Mouse (Mus musculus): ENCODE results near the gene Gm12185.
"Not testable (repeated sequence)": the region's sequence is repeated elsewhere in the genome, so short reads cannot be mapped to it uniquely, and the experiment has no call there.

Gene Gm12185

GRCm38 (mm10) chr11:48991740-48992520 is at the start of gene Gm12185:
Gene Gm12185 (minus strand): TSS chr11:48992226.
- H3K27me3 ChIP-seq (ENCODE audit: insufficient read depth, low read length); H3K36me3 ChIP-seq (ENCODE audit: insufficient read depth, low read length); H3K4me3 ChIP-seq (replicated peaks; ENCODE audit: low read length); H3K9me3 ChIP-seq (ENCODE audit: low read length): not testable (repeated sequence)
- peaks cover 23% of the 10 kb centered on the region for H3K4me1 ChIP-seq (replicated peaks; ENCODE audit: low read depth, low read length)

- not testable (repeated sequence) for H3K4me1 ChIP-seq (replicated peaks; ENCODE audit: low read depth, low read length); H3K4me3 ChIP-seq (replicated peaks; ENCODE audit: low read length); H3K9me3 ChIP-seq (ENCODE audit: low read length); H3K27me3 ChIP-seq (ENCODE audit: insufficient read depth, low read length); H3K36me3 ChIP-seq (ENCODE audit: insufficient read depth, low read length)
Observed at GRCm38 (mm10) chr11:49012074-49012473, 20.0 kb upstream of the Gm12185 start.

- not testable (repeated sequence) for H3K36me3 ChIP-seq (ENCODE audit: insufficient read depth, low read length); H3K9me3 ChIP-seq (ENCODE audit: low read length); H3K4me1 ChIP-seq (replicated peaks; ENCODE audit: low read depth, low read length); H3K4me3 ChIP-seq (replicated peaks; ENCODE audit: low read length); H3K27me3 ChIP-seq (ENCODE audit: insufficient read depth, low read length)
Observed at GRCm38 (mm10) chr11:49006785-49007184, 14.8 kb upstream of the Gm12185 start.

- not testable (repeated sequence) for H3K4me3 ChIP-seq (replicated peaks; ENCODE audit: low read length); H3K36me3 ChIP-seq (ENCODE audit: insufficient read depth, low read length); H3K9me3 ChIP-seq (ENCODE audit: low read length); H3K4me1 ChIP-seq (replicated peaks; ENCODE audit: low read depth, low read length); H3K27me3 ChIP-seq (ENCODE audit: insufficient read depth, low read length)
Observed at GRCm38 (mm10) chr11:49006317-49006716, 14.3 kb upstream of the Gm12185 start.

GRCm38 (mm10) chr11:49000411-49000810 is 8.4 kb upstream of the Gm12185 start:
- H3K36me3 ChIP-seq (ENCODE audit: insufficient read depth, low read length); H3K9me3 ChIP-seq (ENCODE audit: low read length); H3K4me1 ChIP-seq (replicated peaks; ENCODE audit: low read depth, low read length); H3K27me3 ChIP-seq (ENCODE audit: insufficient read depth, low read length); H3K4me3 ChIP-seq (replicated peaks; ENCODE audit: low read length): not testable (repeated sequence)

GRCm38 (mm10) chr11:48994018-48994417 is 2.0 kb upstream of the Gm12185 start, which contains the start of gene Tgtp1:
Gene Tgtp1 (minus strand): TSS chr11:48994172.
- not testable (repeated sequence) for H3K27me3 ChIP-seq (ENCODE audit: insufficient read depth, low read length); H3K9me3 ChIP-seq (ENCODE audit: low read length); H3K36me3 ChIP-seq (ENCODE audit: insufficient read depth, low read length); H3K4me3 ChIP-seq (replicated peaks; ENCODE audit: low read length)
- peaks cover 23% of the 10 kb centered on the region for H3K4me1 ChIP-seq (replicated peaks; ENCODE audit: low read depth, low read length)

GRCm38 (mm10) chr11:48993296-48993695 is 1.3 kb upstream of the Gm12185 start:
- not testable (repeated sequence) for H3K4me3 ChIP-seq (replicated peaks; ENCODE audit: low read length); H3K9me3 ChIP-seq (ENCODE audit: low read length)

GRCm38 (mm10) chr11:48989981-48990380 is 2.0 kb downstream of the Gm12185 start:
- not testable (repeated sequence) for H3K36me3 ChIP-seq (ENCODE audit: insufficient read depth, low read length); H3K27me3 ChIP-seq (ENCODE audit: insufficient read depth, low read length); H3K4me3 ChIP-seq (replicated peaks; ENCODE audit: low read length); H3K9me3 ChIP-seq (ENCODE audit: low read length)
- peaks cover 23% of the 10 kb centered on the region for H3K4me1 ChIP-seq (replicated peaks; ENCODE audit: low read depth, low read length)

More at GRCm38 (mm10) chr11:48993296-48993695, 1.3 kb upstream of the Gm12185 start:
- not testable (repeated sequence) for H3K27me3 ChIP-seq (ENCODE audit: insufficient read depth, low read length); H3K36me3 ChIP-seq (ENCODE audit: insufficient read depth, low read length)
- H3K4me1 ChIP-seq (replicated peaks; ENCODE audit: low read depth, low read length): peaks cover 23% of the 10 kb centered on the region

GRCm38 (mm10) chr11:48988219-48988618 is 3.8 kb downstream of the Gm12185 start:
- not testable (repeated sequence) for H3K27me3 ChIP-seq (ENCODE audit: insufficient read depth, low read length); H3K9me3 ChIP-seq (ENCODE audit: low read length); H3K4me3 ChIP-seq (replicated peaks; ENCODE audit: low read length); H3K36me3 ChIP-seq (ENCODE audit: insufficient read depth, low read length)
- H3K4me1 ChIP-seq (replicated peaks; ENCODE audit: low read depth, low read length): peaks cover 10% of the 10 kb centered on the region

- H3K9me3 ChIP-seq (ENCODE audit: low read length); H3K36me3 ChIP-seq (ENCODE audit: insufficient read depth, low read length); H3K4me3 ChIP-seq (replicated peaks; ENCODE audit: low read length); H3K27me3 ChIP-seq (ENCODE audit: insufficient read depth, low read length); H3K4me1 ChIP-seq (replicated peaks; ENCODE audit: low read depth, low read length): not testable (repeated sequence)
Observed at GRCm38 (mm10) chr11:48982848-48983247, 9.2 kb downstream of the Gm12185 start.

GRCm38 (mm10) chr11:48980052-48980451 is 12.0 kb downstream of the Gm12185 start:
- H3K4me1 ChIP-seq (replicated peaks; ENCODE audit: low read depth, low read length); H3K27me3 ChIP-seq (ENCODE audit: insufficient read depth, low read length); H3K4me3 ChIP-seq (replicated peaks; ENCODE audit: low read length); H3K9me3 ChIP-seq (ENCODE audit: low read length); H3K36me3 ChIP-seq (ENCODE audit: insufficient read depth, low read length): not testable (repeated sequence)

- H3K4me3 ChIP-seq (replicated peaks; ENCODE audit: low read length); H3K9me3 ChIP-seq (ENCODE audit: low read length); H3K4me1 ChIP-seq (replicated peaks; ENCODE audit: low read depth, low read length); H3K36me3 ChIP-seq (ENCODE audit: insufficient read depth, low read length); H3K27me3 ChIP-seq (ENCODE audit: insufficient read depth, low read length): not testable (repeated sequence)
Observed at GRCm38 (mm10) chr11:48979251-48979650, 12.8 kb downstream of the Gm12185 start, which contains the start of gene 9930111J21Rik1. Gene 9930111J21Rik1 (minus strand): TSS chr11:48979398.

- H3K27me3 ChIP-seq (ENCODE audit: insufficient read depth, low read length); H3K9me3 ChIP-seq (ENCODE audit: low read length); H3K4me1 ChIP-seq (replicated peaks; ENCODE audit: low read depth, low read length); H3K4me3 ChIP-seq (replicated peaks; ENCODE audit: low read length); H3K36me3 ChIP-seq (ENCODE audit: insufficient read depth, low read length): not testable (repeated sequence)
Observed at GRCm38 (mm10) chr11:48978240-48978939, 13.6 kb downstream of the Gm12185 start, which contains the start of gene Olfr56. Gene Olfr56 (plus strand): TSS chr11:48978889.

- H3K36me3 ChIP-seq (ENCODE audit: insufficient read depth, low read length); H3K4me3 ChIP-seq (replicated peaks; ENCODE audit: low read length); H3K27me3 ChIP-seq (ENCODE audit: insufficient read depth, low read length); H3K4me1 ChIP-seq (replicated peaks; ENCODE audit: low read depth, low read length); H3K9me3 ChIP-seq (ENCODE audit: low read length): not testable (repeated sequence)
Observed at GRCm38 (mm10) chr11:48974686-48975085, 17.3 kb downstream of the Gm12185 start.
